Mouse (Mus musculus) adrenal gland, postnatal 0 days (tissue): Measurements from ENCODE around the gene Trim8. TPM values are rescaled to one million over a fixed set of nuclear protein-coding genes. Genes with fewer than 3 reads are reported as not detected.

Source experiments
- polyA plus RNA-seq: library from polyadenylated mRNA; unstranded; fragments of >200 nt; fragmentation: Nextera tagmentation; extraction: Ambion mirVana; gene quantifications from 2 replicates; pipeline ENCODE4 v1.2.1, GENCODE M21; 2015

Gene Trim8
- 20.1 and 23.5 TPM in 2 replicates for polyA plus RNA-seq

DNA sequence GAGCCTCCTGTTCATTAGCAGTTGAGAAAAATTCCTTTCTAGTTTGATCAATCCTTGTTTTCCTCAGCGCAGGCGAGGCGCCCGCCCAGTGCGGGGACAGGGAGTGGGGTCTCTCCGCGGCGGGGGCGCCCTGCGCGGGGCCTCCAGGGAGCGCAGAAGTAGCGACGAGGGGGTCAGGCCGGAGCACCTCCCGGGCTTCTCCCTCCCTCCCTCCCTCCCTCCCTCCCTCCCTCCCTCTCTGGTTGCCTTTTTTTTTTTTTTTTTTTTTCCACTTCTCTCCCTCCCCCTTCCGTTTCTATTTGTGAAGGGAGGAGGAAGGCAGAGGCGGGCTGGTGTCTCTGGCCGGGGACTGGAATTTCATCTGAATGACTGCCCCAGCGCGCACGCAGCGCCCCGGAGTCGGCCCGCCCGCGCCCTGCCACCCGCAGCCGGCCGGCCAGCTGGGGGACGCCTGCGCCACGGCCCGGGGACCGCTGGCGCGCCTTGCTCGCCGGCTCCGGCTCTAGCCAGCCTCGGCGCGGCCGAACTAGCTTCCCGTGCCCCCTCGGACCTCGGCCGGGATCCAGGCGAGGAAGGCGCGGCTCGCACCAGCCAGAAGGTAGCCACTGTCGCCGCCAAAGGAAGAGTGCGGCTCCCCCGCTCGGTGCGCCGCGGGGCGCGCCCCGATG, at the start of gene Trim8:
TSS of gene Trim8 (plus strand) at position 302 of the 668 bp plus-strand sequence.

Other genes starting within 250 kb of the Trim8 start
- 7.4 and 10.3 TPM in 2 replicates for gene Nfkb2, start 197.4 kb upstream of the Trim8 start, polyA plus RNA-seq
- 6.5 and 11.7 TPM in 2 replicates for gene Psd, start 174.5 kb upstream of the Trim8 start, polyA plus RNA-seq
- 22.1 and 22.2 TPM in 2 replicates for gene Fbxl15, start 173.5 kb upstream of the Trim8 start, polyA plus RNA-seq
- 138 and 176 TPM in 2 replicates for gene Cuedc2, start 163.0 kb upstream of the Trim8 start, polyA plus RNA-seq
- gene Mfsd13a, start 160.6 kb upstream of the Trim8 start, polyA plus RNA-seq: 3.7 and 5.1 TPM in 2 replicates
- 1.7 and 2.6 TPM in 2 replicates for gene 2310034G01Rik, start 151.4 kb upstream of the Trim8 start, polyA plus RNA-seq
- gene Actr1a, start 106.0 kb upstream of the Trim8 start, polyA plus RNA-seq: 79.3 and 83.6 TPM in 2 replicates
- gene Sufu, start 104.8 kb upstream of the Trim8 start, polyA plus RNA-seq: 11.3 and 13.9 TPM in 2 replicates
- 91.7 and 97.8 TPM in 2 replicates for gene Arl3, start 71.5 kb downstream of the Trim8 start, polyA plus RNA-seq
- gene Sfxn2, start 71.7 kb downstream of the Trim8 start, polyA plus RNA-seq: 7.8 and 8.0 TPM in 2 replicates
- gene Wbp1l, start 97.4 kb downstream of the Trim8 start, polyA plus RNA-seq: 45.6 and 98.2 TPM in 2 replicates
- gene Cyp17a1, start 171.5 kb downstream of the Trim8 start, polyA plus RNA-seq: 0.41 and 0.61 TPM in 2 replicates
- 23.6 and 23.9 TPM in 2 replicates for gene Borcs7, start 188.2 kb downstream of the Trim8 start, polyA plus RNA-seq
- gene As3mt, start 205.8 kb downstream of the Trim8 start, polyA plus RNA-seq: 35.4 and 57.2 TPM in 2 replicates